Mouse (Mus musculus): ENCODE measurements around the gene Nfkbie. TPM values are rescaled to one million over a fixed set of nuclear protein-coding genes. Genes with fewer than 3 reads are reported as not detected.

Nfkbie gene
- polyA plus RNA-seq, 1 experiment from 2014 or later = 6.2 TPM

DNA sequence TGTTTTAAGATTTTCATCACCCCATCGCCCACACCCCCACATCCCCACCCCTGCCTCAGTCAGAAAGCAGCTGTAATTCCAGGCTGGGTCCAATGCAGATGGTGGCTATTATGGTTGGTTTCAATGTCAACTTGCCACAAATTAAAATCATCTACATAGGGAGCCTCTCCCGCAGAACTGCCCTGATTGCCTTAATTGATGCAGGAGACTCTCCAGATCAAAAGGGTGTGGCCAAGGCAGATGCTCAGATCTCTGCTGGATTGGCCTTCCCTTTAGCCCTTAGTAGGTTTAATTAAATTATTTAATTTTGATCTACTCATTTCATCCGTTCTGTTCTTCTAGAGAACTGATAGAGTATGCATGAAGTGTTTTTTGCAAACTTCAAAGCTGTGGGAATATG, 47.5 kb downstream of the Nfkbie start:
- no peak for ATAC-seq (ENCODE audit: low FRiP score, low read depth)
- H3K27me3 ChIP-seq = peaks cover 33% of the 10 kb centered on the region
- no peak overlapping the region for H3K4me2 ChIP-seq (replicated peaks)
- WGBS = 76% methylated on average over 3 of the region's 3 CpGs
- no peaks in the 10 kb centered on the region for H3K9me3 ChIP-seq
- H3K27ac ChIP-seq = no peak overlapping the region
- no peak overlapping the region for H3K9ac ChIP-seq
- H3K4me3 ChIP-seq = no peak overlapping the region
- H3K4me1 ChIP-seq = peaks cover 24% of the 10 kb centered on the region
- no peaks in the 10 kb centered on the region for H3K36me3 ChIP-seq

- 73% methylated on average over 15 of the region's 15 CpGs for WGBS
- ATAC-seq (ENCODE audit: low FRiP score, low read depth) = no peak
These were observed 51.7 kb downstream of the Nfkbie start for GRCm38 (mm10) chr17:45606992-45607879.

DNA sequence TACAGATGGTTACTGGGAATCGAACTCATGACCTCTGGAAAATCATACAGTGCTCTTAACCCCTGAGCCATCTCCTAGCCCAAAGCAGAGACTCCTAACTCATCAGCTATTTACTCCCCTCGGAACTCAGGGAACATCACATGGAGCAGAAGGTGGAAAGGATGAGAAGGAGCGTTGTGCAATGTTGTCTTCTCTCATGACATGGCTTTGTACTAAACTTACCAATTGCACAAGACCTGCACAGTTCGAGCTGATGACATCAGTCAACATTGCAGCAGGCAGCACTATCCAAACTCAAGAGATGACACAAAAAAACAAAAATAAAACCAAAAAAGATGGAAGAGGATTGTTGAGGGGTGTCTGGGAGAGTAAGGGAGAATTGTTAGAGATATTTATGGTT, 52.9 kb downstream of the Nfkbie start:
- Histone ChIP-seq H3K36me3 (no peaks in the 10 kb centered on the region), H3K4me1 (no peaks in the 10 kb centered on the region), H3K27me3 (no peaks in the 10 kb centered on the region), H3K4me3 (no peak overlapping the region), H3K9ac (no peak overlapping the region), H3K9me3 (no peaks in the 10 kb centered on the region), H3K4me2 (replicated peaks) (no peak overlapping the region), H3K27ac (no peak overlapping the region)
- ATAC-seq (ENCODE audit: low FRiP score, low read depth) = no peak
- WGBS = 92% methylated on average over 4 of the region's 4 CpGs

More at GRCm38 (mm10) chr17:45606992-45607879, 51.7 kb downstream of the Nfkbie start:
- H3K9me3 ChIP-seq = no peaks in the 10 kb centered on the region
- no peak overlapping the region for H3K9ac ChIP-seq
- no peak overlapping the region for H3K4me3 ChIP-seq
- H3K4me1 ChIP-seq = no peaks in the 10 kb centered on the region
- H3K27ac ChIP-seq = no peak overlapping the region
- peaks cover 3% of the 10 kb centered on the region for H3K27me3 ChIP-seq
- no peaks in the 10 kb centered on the region for H3K36me3 ChIP-seq
- H3K4me2 ChIP-seq (replicated peaks) = no peak overlapping the region

- Histone ChIP-seq H3K36me3 (no peaks in the 10 kb centered on the region), H3K9me3 (no peaks in the 10 kb centered on the region), H3K27ac (no peak overlapping the region), H3K9ac (no peak overlapping the region), H3K4me3 (no peak overlapping the region), H3K4me1 (no peaks in the 10 kb centered on the region), H3K27me3 (no peaks in the 10 kb centered on the region), H3K4me2 (replicated peaks) (no peak overlapping the region)
- WGBS = 42% methylated on average over 5 of the region's 5 CpGs
- no peak for ATAC-seq (ENCODE audit: low FRiP score, low read depth)
These were observed 54.8 kb downstream of the Nfkbie start for GRCm38 (mm10) chr17:45610144-45610866.

- WGBS = 70% methylated on average over 8 of the region's 8 CpGs
- Histone ChIP-seq H3K27ac (no peak overlapping the region), H3K9me3 (no peaks in the 10 kb centered on the region), H3K27me3 (no peaks in the 10 kb centered on the region), H3K4me1 (no peaks in the 10 kb centered on the region), H3K4me3 (no peak overlapping the region), H3K36me3 (no peaks in the 10 kb centered on the region), H3K4me2 (replicated peaks) (no peak overlapping the region), H3K9ac (no peak overlapping the region)
- ATAC-seq (ENCODE audit: low FRiP score, low read depth) = no peak
These were observed 56.5 kb downstream of the Nfkbie start for GRCm38 (mm10) chr17:45612008-45612407.

Other genes starting within 250 kb of the Nfkbie start
- gene Cdc5l, start 122.0 kb upstream of the Nfkbie start, polyA plus RNA-seq (2015; fragmentation: Nextera tagmentation; extraction: Ambion mirVana) = 78.8 and 82.5 TPM in 2 replicates
- 0.70 and 0.98 TPM in 2 replicates for gene Spats1, start 80.3 kb upstream of the Nfkbie start, polyA plus RNA-seq (2015; fragmentation: Nextera tagmentation; extraction: Ambion mirVana)
- gene Aars2, start 48.9 kb upstream of the Nfkbie start, polyA plus RNA-seq (2015; fragmentation: Nextera tagmentation; extraction: Ambion mirVana) = 22.8 and 23.0 TPM in 2 replicates
- gene Tcte1, start 32.3 kb upstream of the Nfkbie start, polyA plus RNA-seq (2015; fragmentation: Nextera tagmentation; extraction: Ambion mirVana) = 0.80 and 1.0 TPM in 2 replicates
- gene Tmem151b, start 6.0 kb upstream of the Nfkbie start, polyA plus RNA-seq (2015; fragmentation: Nextera tagmentation; extraction: Ambion mirVana) = 10.0 and 10.5 TPM in 2 replicates
- gene Slc35b2, start 8.2 kb downstream of the Nfkbie start, polyA plus RNA-seq (2015; fragmentation: Nextera tagmentation; extraction: Ambion mirVana) = 114 and 127 TPM in 2 replicates
- 1,635 and 1,682 TPM in 2 replicates for gene Hsp90ab1, start 17.6 kb downstream of the Nfkbie start, polyA plus RNA-seq (2015; fragmentation: Nextera tagmentation; extraction: Ambion mirVana)
- 74.0 and 83.4 TPM in 2 replicates for gene Slc29a1, start 43.9 kb downstream of the Nfkbie start, polyA plus RNA-seq (2015; fragmentation: Nextera tagmentation; extraction: Ambion mirVana)
- 26.5 and 26.7 TPM in 2 replicates for gene Mymx, start 46.4 kb downstream of the Nfkbie start, polyA plus RNA-seq (2015; fragmentation: Nextera tagmentation; extraction: Ambion mirVana)
- 0.26 and 0.42 TPM in 2 replicates for gene Capn11, start 103.6 kb downstream of the Nfkbie start, polyA plus RNA-seq (2015; fragmentation: Nextera tagmentation; extraction: Ambion mirVana)
- 136 and 140 TPM in 2 replicates for gene Mrpl14, start 130.6 kb downstream of the Nfkbie start, polyA plus RNA-seq (2015; fragmentation: Nextera tagmentation; extraction: Ambion mirVana)
- 33.1 and 36.7 TPM in 2 replicates for gene Tmem63b, start 131.2 kb downstream of the Nfkbie start, polyA plus RNA-seq (2015; fragmentation: Nextera tagmentation; extraction: Ambion mirVana)
- gene 1600014C23Rik, start 178.1 kb downstream of the Nfkbie start, polyA plus RNA-seq (2015; fragmentation: Nextera tagmentation; extraction: Ambion mirVana) = not detected in 2 replicates